Mouse (Mus musculus) lung, postnatal 4 days (tissue): Measurements from ENCODE around the gene Cyp4f37.
A peak's percentile ranks its signal among the peaks of the same experiment; 100 is the strongest.
"Not testable (repeated sequence)": the region's sequence is repeated elsewhere in the genome, so short reads cannot be mapped to it uniquely, and the experiment has no call there.

Source experiments
- DNase-seq, 2 experiments: peaks; one replicate each; pipeline ENCODE4 v3.0.0; 2021

Cyp4f37 gene

DNA sequence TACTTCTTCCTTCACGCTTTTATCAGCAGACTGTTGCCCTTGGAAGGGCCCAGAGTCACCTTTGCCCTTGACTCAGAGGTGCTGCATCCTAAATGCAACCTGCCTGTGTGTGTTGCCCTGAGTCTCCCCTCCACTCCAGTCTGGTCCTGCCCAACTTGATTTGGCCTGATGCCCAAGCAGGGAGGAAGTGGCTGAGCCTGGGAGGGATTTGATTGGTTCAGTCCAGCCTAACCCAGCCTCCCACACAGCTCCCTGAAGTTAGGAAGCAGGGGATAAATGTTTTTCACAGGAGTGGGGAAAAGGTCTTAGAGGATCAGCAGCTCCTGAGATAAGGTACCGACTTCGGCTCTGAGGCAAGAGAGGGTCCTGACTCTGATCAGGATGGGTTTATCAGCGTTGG, at the start of gene Cyp4f37:
TSS of gene Cyp4f37 (plus strand) at position 292 of the 400 bp plus-strand sequence.
- DNase-seq = not testable (repeated sequence)

GRCm38 (mm10) chr17:32573286-32573685, 47.8 kb upstream of the Cyp4f37 start:
- not testable (repeated sequence) for DNase-seq

DNA sequence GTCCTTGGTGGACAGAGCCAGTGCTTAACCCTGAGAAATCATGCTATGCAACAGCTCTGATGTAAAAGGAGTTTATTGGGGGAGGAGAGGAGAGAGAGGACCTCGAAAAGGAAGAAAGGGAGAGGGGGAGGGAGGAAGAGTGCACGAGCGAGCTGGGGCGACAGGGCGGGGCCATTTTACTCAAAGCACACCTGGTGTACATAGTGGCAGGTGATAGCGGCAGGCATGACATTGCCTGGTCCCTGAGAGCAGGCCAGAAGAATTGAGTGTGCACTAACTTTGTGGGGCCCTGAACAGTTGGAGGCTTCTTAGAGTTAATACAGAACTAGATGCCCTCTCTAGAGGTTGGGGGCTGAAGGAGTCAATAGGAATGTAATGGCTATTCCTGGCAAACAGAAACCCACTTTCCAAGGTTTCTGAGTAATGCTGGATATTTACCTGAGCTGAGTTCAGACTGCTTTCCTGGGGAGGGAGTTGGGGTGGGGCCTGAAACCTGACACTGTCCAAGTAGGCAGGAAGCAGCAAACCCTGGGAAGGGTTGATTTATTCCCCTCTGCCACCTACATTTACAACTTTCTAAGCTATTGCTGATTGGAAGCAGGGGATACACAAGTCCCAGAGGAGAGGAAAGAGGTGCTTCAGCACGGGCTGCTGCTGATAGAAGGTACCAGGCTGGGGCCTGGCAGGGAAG, 43.5 kb upstream of the Cyp4f37 start:
- DNase-seq = no peak

DNA sequence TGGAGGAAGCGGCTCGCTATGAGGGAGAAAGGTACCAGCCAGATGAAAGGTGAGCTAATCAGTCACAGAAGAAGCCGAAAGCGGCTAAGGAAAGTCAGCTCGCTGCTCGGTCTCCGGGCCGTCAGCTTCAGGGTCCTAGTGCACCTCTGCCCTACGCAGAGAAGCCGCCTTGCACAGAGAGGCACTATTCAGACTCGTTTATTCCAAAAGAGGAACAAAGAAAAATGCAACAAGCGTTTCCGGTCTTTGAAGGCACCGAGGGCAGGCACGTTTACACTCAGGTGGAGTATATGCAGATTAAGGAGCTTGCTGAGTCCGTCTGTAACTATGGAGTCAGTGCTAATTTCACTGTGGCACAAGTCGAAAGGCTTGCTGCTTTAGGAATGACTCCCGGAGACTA, 24.6 kb upstream of the Cyp4f37 start:
- DNase-seq = no peak

- DNase-seq = peak in 1 of 2 experiments; percentile 13
Observed at GRCm38 (mm10) chr17:32608055-32608454, 13.1 kb upstream of the Cyp4f37 start.

- DNase-seq = not testable (repeated sequence)
Observed at GRCm38 (mm10) chr17:32610231-32610630, 10.9 kb upstream of the Cyp4f37 start.

DNA sequence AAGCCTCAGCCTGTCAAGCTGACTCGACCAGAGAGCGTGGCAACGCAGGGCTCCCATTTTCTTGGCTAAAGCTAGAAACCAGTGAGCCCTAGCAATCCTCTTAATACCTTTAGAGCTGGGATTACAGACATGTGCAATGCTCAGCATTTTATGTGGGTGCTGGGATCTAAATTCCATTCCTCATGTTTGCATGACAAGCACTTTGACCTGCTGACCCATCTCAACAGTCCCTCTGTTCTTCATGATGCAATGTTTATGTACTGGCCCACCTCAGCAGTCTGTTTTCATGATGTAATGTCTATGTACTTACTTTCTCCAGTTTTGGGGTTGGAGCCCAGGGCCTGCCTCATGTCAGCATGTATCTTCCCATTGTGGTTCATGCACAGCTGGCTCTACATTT, 10.2 kb upstream of the Cyp4f37 start:
- no peak for DNase-seq

GRCm38 (mm10) chr17:32612417-32612816, 8.7 kb upstream of the Cyp4f37 start:
- DNase-seq = no peak

GRCm38 (mm10) chr17:32617252-32617651, 3.9 kb upstream of the Cyp4f37 start:
- no peak for DNase-seq

DNA sequence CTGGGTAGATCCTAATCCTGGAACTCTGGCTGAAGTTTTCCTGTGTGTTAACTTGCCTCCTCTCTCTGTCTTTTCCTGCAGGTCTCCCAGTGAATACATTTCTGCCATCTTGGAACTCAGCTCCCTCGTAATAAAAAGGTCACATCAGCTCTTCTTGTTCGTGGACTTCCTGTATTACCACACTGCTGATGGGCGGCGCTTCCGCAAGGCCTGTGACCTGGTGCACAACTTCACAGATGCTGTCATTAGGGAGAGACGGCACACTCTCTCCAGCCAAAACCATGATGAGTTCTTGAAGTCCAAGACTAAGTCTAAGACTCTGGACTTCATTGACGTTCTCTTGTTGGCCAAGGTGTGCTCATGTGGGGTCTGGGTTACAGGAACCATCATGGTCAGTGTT, 8.6 kb downstream of the Cyp4f37 start:
- DNase-seq = not testable (repeated sequence)

DNA sequence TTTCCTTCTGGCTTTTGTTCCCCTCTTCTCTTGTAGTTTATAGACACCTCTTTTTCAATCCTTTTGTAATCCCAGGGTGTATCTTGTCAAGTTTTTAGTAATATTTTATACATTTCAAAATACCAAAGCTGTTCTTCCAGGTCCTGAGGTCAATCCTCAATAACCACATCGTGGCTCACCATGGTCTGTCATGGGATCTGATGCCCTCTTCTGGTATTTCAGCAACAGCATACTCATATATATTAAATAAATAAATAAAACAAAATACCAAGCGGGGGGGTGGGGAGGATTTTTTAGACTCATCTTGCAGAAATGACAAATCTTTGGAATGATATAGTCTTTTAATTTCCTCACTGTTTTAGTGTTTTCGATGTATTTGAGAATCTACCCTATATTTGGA, 10.8 kb downstream of the Cyp4f37 start:
- no peak for DNase-seq

GRCm38 (mm10) chr17:32634242-32634971, 13.3 kb downstream of the Cyp4f37 start:
- not testable (repeated sequence) for DNase-seq

- peak; percentile 75 to 85 for DNase-seq
Observed at GRCm38 (mm10) chr17:32634972-32635314, 13.8 kb downstream of the Cyp4f37 start.

DNA sequence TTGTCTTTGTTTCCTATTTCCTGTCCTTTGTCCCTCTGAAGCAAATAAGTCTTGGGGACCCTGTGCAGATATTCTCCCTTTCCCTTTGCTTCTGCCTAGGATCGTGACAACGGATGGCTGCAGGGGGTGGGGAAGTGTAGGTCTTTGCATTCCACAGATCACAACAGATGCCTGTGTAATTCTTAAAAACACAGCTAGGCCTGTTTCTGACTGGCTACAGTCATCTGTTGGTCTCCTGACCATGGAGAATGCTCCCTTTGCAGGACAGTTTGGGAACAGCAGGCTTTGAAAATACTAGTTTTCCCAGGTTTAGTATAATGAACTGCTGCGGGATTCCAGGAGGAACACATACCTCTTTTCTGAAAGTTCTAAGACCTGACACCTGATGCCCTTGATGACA, 15.2 kb downstream of the Cyp4f37 start:
- DNase-seq = no peak

DNA sequence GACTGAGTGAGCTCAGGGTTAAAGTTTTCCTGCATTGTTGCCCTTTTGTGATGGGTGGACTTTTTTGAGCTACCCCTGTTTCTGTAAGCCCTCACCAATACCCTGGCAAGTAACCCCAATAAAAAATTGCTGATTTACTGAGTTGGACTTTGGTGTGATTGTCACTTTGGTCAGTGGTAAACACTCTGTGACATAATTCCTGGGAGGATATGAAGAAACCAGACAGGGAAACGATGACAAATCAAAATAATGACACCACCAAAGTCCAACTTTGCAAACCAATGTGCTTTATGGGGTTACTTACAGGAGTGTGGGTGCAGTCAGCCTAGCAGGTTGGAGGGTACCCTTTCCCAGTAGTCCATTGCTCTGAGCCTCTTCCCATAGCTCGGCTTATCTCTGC, 16.0 kb downstream of the Cyp4f37 start:
- no peak for DNase-seq

- DNase-seq = no peak
Observed at GRCm38 (mm10) chr17:32646631-32647030, 25.5 kb downstream of the Cyp4f37 start.

- DNase-seq = no peak
Observed at GRCm38 (mm10) chr17:32653860-32654259, 32.8 kb downstream of the Cyp4f37 start.

DNA sequence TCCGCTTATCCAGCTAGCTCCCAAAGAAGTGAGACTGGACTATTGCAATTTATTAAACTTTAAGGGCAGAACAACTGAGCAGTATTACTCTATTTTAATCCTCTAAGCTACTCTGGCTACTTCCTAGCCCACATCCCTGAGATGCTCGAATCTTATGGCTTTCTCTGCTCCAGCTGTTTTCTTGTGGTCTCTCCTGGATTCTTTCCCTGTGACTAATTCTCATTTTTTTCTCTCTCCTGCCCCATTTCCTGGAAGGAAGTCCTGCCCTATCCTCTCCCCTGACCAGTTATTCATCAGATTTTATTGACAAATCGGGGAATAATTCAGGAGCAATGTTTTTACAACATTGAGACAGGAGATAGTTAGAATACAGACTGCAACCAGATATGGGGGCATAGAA, 35.9 kb downstream of the Cyp4f37 start:
- DNase-seq = no peak

DNA sequence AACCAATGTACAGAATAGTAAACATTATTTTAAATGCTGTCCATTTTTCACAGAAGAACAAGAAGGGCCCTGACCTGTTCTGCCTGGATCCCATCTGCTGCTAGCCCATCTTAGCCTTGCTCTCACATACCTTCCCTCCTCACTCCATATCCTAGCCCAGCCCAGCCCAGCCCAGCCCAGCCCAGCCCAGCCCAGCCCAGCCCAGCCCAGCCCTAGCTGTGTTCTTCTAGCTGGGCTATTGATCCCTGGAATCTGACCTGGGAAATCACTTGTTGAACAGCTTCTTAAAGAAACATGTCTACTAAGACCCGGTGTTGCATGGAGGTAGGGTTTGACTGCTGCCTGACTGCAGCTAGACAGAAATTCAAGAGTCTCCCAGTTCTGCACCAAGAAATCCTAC, 37.1 kb downstream of the Cyp4f37 start:
- DNase-seq = no peak

- peak; percentile 56 to 60 for DNase-seq
Observed at GRCm38 (mm10) chr17:32658712-32659111, 37.6 kb downstream of the Cyp4f37 start, which contains the start of gene Cyp4f40. Gene Cyp4f40, plus strand, starts transcription at chr17:32658900.

DNA sequence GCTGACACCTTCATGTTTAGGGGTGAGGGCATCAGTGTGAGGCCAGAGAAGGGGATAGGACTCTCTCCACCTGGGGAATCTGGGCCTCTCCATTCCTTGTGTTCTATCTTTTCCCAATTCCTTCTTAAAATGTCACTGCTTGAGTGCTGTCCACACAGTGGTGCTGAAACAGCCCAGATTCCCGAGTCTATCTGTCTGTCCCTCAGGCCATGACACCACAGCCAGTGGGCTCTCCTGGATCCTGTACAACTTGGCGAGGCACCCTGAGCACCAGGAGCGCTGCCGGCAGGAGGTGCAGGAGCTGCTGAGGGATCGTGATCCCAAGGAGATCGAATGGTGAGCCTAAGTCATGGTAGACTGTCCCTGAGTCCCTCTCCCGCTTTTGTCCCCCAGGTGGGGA, 52.9 kb downstream of the Cyp4f37 start:
- no peak for DNase-seq

DNA sequence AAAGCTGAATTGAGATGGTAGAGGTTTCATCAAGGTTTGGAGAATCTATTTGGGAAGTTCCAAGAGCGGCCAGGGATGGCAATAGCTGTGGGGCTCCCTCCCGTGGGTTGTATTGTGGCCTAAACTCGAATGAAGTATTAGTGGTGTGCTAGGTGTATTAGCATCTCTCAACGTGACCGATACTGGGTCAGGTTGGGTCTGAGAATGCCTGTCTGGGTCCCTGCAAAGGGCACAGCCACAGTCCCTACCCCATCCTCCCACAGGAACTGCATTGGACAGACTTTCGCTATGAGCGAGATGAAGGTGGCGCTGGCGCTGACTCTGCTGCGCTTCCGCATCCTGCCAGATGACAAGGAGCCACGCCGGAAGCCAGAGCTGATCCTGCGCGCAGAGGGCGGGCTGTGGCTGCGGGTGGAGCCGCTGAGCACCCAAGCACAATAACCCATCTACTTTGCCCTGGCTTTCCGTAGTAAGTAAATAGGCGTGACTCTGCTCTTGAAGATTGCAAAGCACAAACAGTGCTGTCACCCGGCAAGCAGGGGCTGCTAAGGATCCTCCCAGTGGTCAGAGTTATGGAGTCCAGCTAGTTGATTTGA, 55.0 kb downstream of the Cyp4f37 start:
- peak in 1 of 2 experiments; percentile 27 for DNase-seq

DNA sequence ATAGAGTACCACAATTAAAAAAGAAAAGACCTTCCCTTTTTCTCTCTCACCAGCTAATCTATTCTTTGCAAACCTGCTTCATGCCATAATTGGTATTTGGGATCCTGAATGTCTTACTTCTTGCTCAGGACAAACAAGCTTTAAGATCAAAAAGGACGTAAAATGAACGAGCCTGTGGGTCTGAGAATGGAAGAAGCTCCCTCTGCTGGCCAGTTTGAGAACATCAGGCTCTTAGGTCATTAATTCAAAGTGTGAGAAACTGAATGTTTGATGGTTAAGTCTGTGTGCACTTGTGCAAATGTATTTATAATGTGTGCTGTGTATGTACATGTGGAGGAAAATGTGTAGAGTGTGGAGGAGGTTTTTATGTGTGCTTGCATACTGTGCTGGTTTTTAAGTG, 59.3 kb downstream of the Cyp4f37 start:
- DNase-seq = peak in 1 of 2 experiments; percentile 59
